Mouse (Mus musculus) retina, embryonic 14.5 days (tissue): ENCODE data around the gene Ppp1ca.

Experiments
- DNase-seq: peaks from one replicate; pipeline ENCODE4 v3.0.0-alpha.2; 2015; ENCODE audit warnings: low spot score

Gene Ppp1ca

GRCm38 (mm10) chr19:4214071-4214770 is 22.4 kb downstream of the Ppp1ca start, which contains the start of the genes Clcf1 and AC109138.7:
Gene Clcf1, plus strand, starts transcription at chr19:4214238.
Gene AC109138.7, plus strand, starts transcription at chr19:4214357.
- DNase-seq: peak; percentile 50

DNA sequence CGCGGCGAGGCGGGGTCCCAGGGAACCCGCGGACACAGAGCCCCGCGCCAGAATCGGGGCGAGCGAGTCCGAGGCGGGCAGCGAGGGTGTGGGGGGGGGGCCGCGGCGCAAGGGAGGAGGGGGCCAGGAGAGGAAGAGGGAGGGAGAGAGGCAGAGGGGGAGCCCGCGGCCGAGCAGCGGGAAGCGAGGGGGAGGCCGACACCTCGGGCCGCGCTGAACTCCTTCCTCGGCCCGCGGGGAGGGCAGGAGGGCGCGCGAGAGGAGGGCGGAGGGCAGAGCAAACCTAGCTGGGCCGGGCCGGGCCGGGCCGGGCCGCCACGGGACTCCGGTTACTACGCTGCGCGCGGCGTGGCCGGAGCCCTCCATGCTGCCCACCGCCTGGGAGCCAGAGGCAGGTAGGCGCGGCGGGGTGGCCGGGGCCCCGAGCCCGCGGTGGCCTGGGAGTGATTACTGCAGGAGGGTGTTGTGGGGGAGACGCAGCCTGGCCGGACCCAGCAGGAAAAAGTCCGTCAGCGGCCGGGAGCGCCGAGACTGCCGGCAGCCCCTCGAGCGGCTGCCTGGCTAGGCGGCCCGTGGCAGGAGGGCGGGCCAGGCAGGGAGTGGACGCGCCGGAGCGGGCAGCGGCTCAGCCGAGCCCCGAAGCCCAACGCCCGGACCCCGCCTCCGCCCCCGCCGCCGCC is 23.0 kb downstream of the Ppp1ca start:
- DNase-seq: peak; percentile 56

GRCm38 (mm10) chr19:4215451-4215840 is 23.6 kb downstream of the Ppp1ca start:
- no peak for DNase-seq

- DNase-seq: peak; percentile 69
Observed at GRCm38 (mm10) chr19:4216041-4216685, 24.3 kb downstream of the Ppp1ca start.

DNA sequence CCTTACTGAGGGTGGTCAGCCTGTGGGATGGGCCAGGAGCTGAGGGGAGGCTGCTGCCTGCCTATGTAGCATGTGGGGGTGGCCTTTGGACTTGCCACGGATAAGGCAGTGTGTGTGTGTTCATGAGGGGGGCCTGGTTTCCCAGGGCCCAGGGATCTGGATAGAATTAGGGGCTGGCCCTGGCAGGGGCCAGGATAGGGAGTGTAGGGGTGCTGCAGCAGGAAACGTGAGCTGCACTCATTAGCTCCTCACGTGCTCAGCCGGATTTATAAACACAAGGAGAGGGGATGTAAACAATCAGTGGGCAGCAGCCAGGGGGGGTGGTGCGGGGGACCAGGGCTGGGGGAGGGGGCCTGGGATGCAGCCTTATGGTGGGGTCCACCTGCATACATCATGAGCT is 25.3 kb downstream of the Ppp1ca start:
- DNase-seq: no peak

DNA sequence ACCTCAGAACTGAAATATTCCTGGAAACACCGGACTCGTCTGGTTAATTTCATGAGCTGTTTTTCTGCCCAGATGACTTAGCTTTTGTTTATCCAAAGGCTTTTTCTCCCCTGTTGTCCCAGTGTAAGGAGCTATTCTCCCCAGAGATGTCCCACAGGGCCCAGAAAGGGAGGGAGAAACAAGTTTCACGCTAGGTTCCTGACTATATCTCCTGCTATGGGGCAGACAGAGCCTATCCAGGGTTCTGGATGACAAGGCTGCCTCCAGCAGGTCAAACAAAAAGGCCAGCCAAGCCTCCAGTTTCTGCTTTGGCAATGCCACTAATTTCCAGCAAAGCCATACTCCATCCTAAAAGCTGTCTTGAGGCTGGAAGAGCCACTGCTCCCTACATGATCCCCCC is 26.0 kb downstream of the Ppp1ca start:
- DNase-seq: no peak

- DNase-seq: no peak
Observed at GRCm38 (mm10) chr19:4218293-4218692, 26.4 kb downstream of the Ppp1ca start.

GRCm38 (mm10) chr19:4218784-4219183 is 26.9 kb downstream of the Ppp1ca start:
- DNase-seq: no peak

GRCm38 (mm10) chr19:4219943-4220342 is 28.1 kb downstream of the Ppp1ca start:
- DNase-seq: no peak

DNA sequence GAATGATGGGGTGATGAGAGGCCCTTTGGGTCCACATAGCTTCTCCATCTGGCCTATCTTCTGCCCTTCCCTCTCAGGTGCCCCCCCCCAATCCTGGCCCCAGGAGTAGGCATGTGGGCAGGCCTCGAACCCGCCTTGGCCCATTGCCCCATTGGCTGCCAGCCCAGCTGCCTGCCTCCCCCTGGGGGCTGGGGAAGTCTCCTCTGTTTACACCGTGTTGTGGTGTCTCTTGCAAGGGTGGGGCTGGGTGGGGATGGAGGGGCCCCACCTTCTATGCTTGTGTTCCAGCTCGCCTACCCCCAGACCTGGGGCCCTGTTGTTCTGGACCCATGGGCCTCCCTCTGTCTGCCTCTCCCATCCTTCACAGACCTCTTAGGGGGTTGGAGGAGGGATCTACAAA is 28.6 kb downstream of the Ppp1ca start:
- DNase-seq: no peak

DNA sequence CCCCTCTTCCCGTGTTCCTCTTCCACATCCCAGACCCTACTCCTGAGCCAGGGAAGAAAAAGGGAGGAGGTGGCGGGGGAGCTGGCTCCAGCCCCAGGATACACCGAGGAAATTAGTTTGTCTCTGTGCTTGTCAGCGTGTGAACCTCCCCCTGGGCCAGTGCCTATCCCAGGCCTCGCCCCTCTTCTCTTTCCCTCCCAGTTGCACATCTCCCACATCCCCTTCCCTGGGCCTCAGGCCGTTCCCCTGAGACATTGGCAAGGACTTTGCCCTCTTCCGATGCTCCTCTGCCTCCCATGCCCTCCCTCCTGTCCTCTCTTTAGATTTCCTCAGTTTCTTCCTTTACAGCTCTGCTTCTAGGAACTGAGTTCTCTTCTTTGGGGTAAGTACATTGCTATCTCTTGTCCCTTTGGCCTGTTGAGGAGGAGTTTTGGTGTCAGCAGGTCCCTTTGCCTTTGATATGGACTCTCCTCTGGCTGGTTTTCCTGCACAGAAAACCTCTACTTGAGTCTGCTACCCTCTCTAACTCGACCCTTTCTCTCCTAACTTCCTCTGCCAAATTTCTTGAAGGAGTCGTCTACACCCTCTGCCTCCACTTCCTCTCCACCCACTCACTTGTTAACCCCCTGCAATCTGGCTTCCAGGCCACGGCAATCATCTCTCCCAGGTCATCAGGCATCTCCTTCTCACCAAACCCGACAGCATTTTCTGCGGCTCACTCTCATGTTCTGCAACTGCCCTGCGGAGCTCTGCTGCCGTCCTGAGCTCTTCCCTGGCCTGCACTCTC is 29.3 kb downstream of the Ppp1ca start:
- no peak for DNase-seq

GRCm38 (mm10) chr19:4222165-4222564 is 30.3 kb downstream of the Ppp1ca start:
- DNase-seq: no peak

DNA sequence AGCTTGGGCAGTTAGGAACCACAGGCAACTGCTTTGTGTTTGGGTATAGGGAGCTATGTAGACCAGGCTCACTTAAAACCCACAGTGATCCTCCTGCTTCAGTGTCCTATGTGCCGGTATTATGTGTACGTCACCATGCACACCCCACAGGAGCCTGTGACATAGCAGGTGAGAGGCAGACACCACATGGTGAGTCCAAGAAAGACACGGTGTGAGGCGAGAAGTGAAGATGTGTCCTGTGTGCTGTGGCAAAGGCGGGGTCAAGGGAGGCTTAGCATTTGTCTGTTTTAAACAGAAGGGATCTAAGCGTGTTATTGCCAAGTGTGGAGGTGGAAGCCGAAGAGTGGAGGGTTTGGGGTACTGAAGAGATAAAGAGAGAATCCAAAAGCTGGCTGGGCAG is 34.9 kb downstream of the Ppp1ca start:
- DNase-seq: no peak

- no peak for DNase-seq
Observed at GRCm38 (mm10) chr19:4227446-4227845, 35.6 kb downstream of the Ppp1ca start.

GRCm38 (mm10) chr19:4227894-4228678 is 36.2 kb downstream of the Ppp1ca start:
- peak; percentile 90 for DNase-seq

GRCm38 (mm10) chr19:4228891-4229290 is 37.0 kb downstream of the Ppp1ca start:
- no peak for DNase-seq

- DNase-seq: no peak
Observed at GRCm38 (mm10) chr19:4229451-4230076, 37.7 kb downstream of the Ppp1ca start.

DNA sequence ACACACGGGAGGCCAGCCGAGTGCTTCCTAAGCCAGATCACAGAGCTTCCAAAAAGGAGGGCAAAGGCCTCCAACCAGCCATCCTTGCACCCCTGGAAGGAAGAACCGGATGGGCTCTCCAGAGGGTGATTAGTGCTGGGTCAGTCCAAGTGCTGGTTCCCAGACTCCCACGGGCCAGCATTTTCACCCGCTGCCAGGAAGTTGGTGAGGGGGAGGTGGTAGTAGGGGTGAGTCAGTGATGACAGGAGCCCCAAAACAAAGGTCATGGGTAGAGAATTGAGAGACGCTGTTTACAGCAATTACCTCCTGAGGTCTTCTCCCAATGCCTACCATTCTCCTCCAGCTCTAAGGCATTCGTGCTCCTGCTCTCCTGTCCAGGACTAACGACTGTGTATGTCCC is 38.5 kb downstream of the Ppp1ca start:
- no peak for DNase-seq

GRCm38 (mm10) chr19:4231253-4232185 is 39.7 kb downstream of the Ppp1ca start, which contains the start of gene Pold4:
Gene Pold4, plus strand, starts transcription at chr19:4231899.
- peak; percentile 91 for DNase-seq

DNA sequence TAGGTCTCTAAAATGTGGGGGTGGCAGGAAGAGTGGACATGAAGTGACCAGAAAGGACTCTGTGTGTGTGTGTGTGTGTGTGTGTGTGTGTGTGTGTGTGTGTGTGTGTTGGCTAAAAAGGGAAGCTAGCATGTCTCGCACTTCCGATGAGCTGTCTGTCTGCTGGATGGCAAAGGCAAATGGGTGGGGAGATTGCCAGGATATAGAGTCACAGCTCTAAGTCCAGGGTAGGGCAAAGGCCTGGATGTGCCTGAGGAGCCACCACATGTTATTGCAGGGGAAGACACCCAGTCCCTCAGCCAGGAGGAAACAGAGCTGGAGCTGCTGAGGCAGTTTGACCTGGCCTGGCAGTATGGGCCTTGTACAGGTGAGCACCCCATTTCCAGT is 40.3 kb downstream of the Ppp1ca start:
- DNase-seq: no peak
